Mouse (Mus musculus) G1E (cell line): ENCODE results near the gene 2010111I01Rik.

ENCODE experiments used
- CTCF ChIP-seq: IDR thresholded peaks from 2 replicates; pipeline ENCODE4 v1.5.1; 2012; ENCODE audit warnings: low read depth, low read length, inconsistent platforms, mixed read lengths
- POLR2AphosphoS5 ChIP-seq: IDR thresholded peaks from 2 replicates; pipeline ENCODE4 v1.6.1; 2012; ENCODE audit warnings: low read depth, low read length, inconsistent platforms; ENCODE audit not compliant: insufficient replicate concordance

- TF ChIP-seq CTCF = no peak
- no peak for TF ChIP-seq POLR2AphosphoS5
Observed at GRCm38 (mm10) chr13:63094317-63095131, 129.8 kb downstream of the 2010111I01Rik start.
